Mouse (Mus musculus) CH12.LX (cell line): Measurements from ENCODE around the gene Cnp.

Experiments
- CTCF ChIP-seq, 2 experiments: IDR thresholded peaks in 1 of 2; conservative IDR thresholded peaks in 1 of 2; 2 replicates each; pipeline ENCODE4 v1.5.1; 2011 to 2012; ENCODE audit warnings: low read depth in 2 of 2, low read length in 2 of 2, improper control_type of control experiment in 1 of 2, inconsistent platforms in 1 of 2, mild to moderate bottlenecking in 1 of 2, moderate library complexity in 1 of 2
- MAX ChIP-seq: IDR thresholded peaks from 2 replicates; pipeline ENCODE4 v1.6.1; 2011; ENCODE audit warnings: low read length, improper control_type of control experiment
- POLR2A ChIP-seq: IDR thresholded peaks from 2 replicates; pipeline ENCODE4 v1.6.1; 2011; ENCODE audit warnings: low read depth, mild to moderate bottlenecking, improper control_type of control experiment, low read length
- RAD21 ChIP-seq: IDR thresholded peaks from 2 replicates; pipeline ENCODE4 v1.6.1; 2011; ENCODE audit warnings: low read depth, mild to moderate bottlenecking, low read length, improper control_type of control experiment, moderate library complexity
- SIN3A ChIP-seq: IDR thresholded peaks from 2 replicates; pipeline ENCODE4 v1.6.1; 2012; ENCODE audit warnings: low read length, improper control_type of control experiment, inconsistent platforms

DNA sequence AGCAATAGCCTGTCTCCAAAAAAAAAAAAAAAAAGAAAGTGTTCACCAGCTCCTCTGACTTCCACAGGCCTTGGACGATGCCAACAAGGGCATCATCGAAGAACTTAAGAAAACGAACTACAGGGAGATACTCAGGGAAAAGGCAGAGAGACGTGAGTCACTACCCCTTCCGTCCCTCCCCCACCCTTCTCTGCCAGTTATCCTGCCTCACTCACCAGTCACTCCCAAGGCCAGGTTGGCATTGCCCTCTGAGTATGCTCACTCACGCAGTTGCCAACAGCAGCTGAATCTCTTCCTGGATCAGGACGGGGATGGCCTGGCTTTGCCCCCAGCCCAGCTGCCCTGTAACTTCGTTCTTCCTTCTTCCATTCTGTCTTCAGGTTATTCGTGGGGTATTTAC, 4.9 kb upstream of the Cnp start:
- TF ChIP-seq MAX (no peak), CTCF (conservative IDR thresholded peaks at IDR 0.05 in 1 of 2, IDR thresholded peaks at IDR 0.05 in 1 of 2; ENCODE audit: low read depth in 2 of 2, low read length in 2 of 2) (no peak), SIN3A (no peak), RAD21 (no peak), POLR2A (no peak)
